Mouse (Mus musculus) E14TG2a.4 (cell line): ENCODE results near the gene Etfbkmt.

Experiments used
- CTCF ChIP-seq: conservative IDR thresholded peaks from 2 replicates; pipeline ENCODE4 v1.5.1; 2014; ENCODE audit warnings: low read length
- POU5F1 ChIP-seq: IDR thresholded peaks from 2 replicates; pipeline ENCODE4 v1.6.1; 2014; ENCODE audit warnings: low read length, borderline replicate concordance

- no peak for TF ChIP-seq POU5F1
- TF ChIP-seq CTCF: no peak
These were observed 22.7 kb upstream of the Etfbkmt start for GRCm38 (mm10) chr6:149116992-149117391.
